Mouse (Mus musculus) neutrophil, adult 83 days (primary cell): ENCODE measurements around the gene Pou4f2. TPM values are rescaled to one million over a fixed set of nuclear protein-coding genes. Genes with fewer than 3 reads are reported as not detected.

Source experiments
- total RNA-seq, 2 experiments: library from RNA; stranded (reverse); gene quantifications; one replicate each; pipeline ENCODE4 v1.2.4; 2023

Gene Pou4f2
- not detected for total RNA-seq

DNA sequence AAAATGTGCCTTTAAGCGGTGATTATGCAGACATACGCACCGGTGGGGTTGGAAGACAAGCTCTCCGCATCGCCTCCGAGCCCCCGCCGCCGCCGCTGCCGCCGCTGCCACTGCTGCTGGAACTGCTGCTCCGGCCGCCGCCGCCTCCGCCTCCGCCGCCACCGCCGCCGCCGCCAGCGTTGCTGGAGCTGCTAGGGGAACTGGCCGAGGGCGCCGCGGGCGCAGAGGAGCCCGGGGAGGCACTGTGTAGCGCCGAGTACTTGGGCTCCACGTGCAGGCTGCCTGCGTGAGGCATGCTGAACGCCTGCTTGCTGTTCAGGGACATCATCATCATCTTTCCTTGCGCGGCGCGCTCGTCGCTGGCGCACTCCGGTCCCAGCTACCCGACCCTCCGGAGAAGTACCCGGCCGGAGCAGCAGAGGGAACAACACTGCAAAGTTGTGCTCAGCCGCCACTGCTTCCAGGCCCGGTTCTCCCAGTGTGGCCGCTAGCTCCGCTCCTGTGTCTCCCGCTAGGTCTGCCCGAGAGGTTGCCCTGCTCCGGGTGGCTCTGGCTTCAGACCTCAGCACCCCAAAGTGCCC, at the start of gene Pou4f2:
TSS of gene Pou4f2 (minus strand) at position 575 of the 581 bp plus-strand sequence.

Other genes with a start within 250 kb of the Pou4f2 start
- not detected for gene Ttc29, start 223.3 kb downstream of the Pou4f2 start, total RNA-seq
- gene Rbmxl1, start 72.3 kb upstream of the Pou4f2 start, total RNA-seq: 10 to 100 TPM; 42.1 to 45.8 TPM
- 10 to 100 TPM; 16.4 to 20.7 TPM for gene Slc10a7, start 72.7 kb upstream of the Pou4f2 start, total RNA-seq